Mouse (Mus musculus): ENCODE results near the gene Adora3.

The Adora3 gene

GRCm38 (mm10) chr3:105873451-105874445, 3.1 kb downstream of the Adora3 start:
- DNase-seq (ENCODE audit: low read depth, low spot score), result no peak

GRCm38 (mm10) chr3:105876022-105876421, 5.4 kb downstream of the Adora3 start:
- DNase-seq (ENCODE audit: low read depth, low spot score), result no peak

- no peak for DNase-seq (ENCODE audit: low read depth, low spot score)
Observed at GRCm38 (mm10) chr3:105877252-105877803, 6.7 kb downstream of the Adora3 start.

- no peak for DNase-seq (ENCODE audit: low read depth, low spot score)
Observed at GRCm38 (mm10) chr3:105877919-105878318, 7.3 kb downstream of the Adora3 start.

GRCm38 (mm10) chr3:105878751-105879150, 8.1 kb downstream of the Adora3 start:
- no peak for DNase-seq (ENCODE audit: low read depth, low spot score)

- no peak for DNase-seq (ENCODE audit: low read depth, low spot score)
Observed at GRCm38 (mm10) chr3:105880419-105880818, 9.8 kb downstream of the Adora3 start.

- DNase-seq (ENCODE audit: low read depth, low spot score), result no peak
Observed at GRCm38 (mm10) chr3:105882105-105882504, 11.4 kb downstream of the Adora3 start.

- DNase-seq (ENCODE audit: low read depth, low spot score), result no peak
Observed at GRCm38 (mm10) chr3:105883111-105883510, 12.5 kb downstream of the Adora3 start.

- no peak for DNase-seq (ENCODE audit: low read depth, low spot score)
Observed at GRCm38 (mm10) chr3:105888961-105889360, 18.3 kb downstream of the Adora3 start.

GRCm38 (mm10) chr3:105890220-105890619, 19.6 kb downstream of the Adora3 start:
- no peak for DNase-seq (ENCODE audit: low read depth, low spot score)

GRCm38 (mm10) chr3:105891141-105891540, 20.5 kb downstream of the Adora3 start:
- no peak for DNase-seq (ENCODE audit: low read depth, low spot score)

GRCm38 (mm10) chr3:105891760-105892571, 21.3 kb downstream of the Adora3 start:
- no peak for DNase-seq (ENCODE audit: low read depth, low spot score)

GRCm38 (mm10) chr3:105892572-105893495, 22.2 kb downstream of the Adora3 start:
- no peak for DNase-seq (ENCODE audit: low read depth, low spot score)

GRCm38 (mm10) chr3:105893941-105894391, 23.3 kb downstream of the Adora3 start:
- no peak for DNase-seq (ENCODE audit: low read depth, low spot score)

GRCm38 (mm10) chr3:105894601-105895592, 24.2 kb downstream of the Adora3 start:
- no peak for DNase-seq (ENCODE audit: low read depth, low spot score)

- no peak for DNase-seq (ENCODE audit: low read depth, low spot score)
Observed at GRCm38 (mm10) chr3:105896811-105897210, 26.2 kb downstream of the Adora3 start.

GRCm38 (mm10) chr3:105898325-105898724, 27.7 kb downstream of the Adora3 start:
- DNase-seq (ENCODE audit: low read depth, low spot score), result no peak

GRCm38 (mm10) chr3:105898861-105899260, 28.2 kb downstream of the Adora3 start:
- no peak for DNase-seq (ENCODE audit: low read depth, low spot score)

GRCm38 (mm10) chr3:105899394-105900147, 28.9 kb downstream of the Adora3 start:
- peak; percentile 32 for DNase-seq (ENCODE audit: low read depth, low spot score)

All from brain, embryonic 18.5 days (tissue).